Mouse (Mus musculus) bone marrow macrophage, adult 2 months (primary cell): Measurements from ENCODE around the gene Dnajc3. TPM values are rescaled to one million over a fixed set of nuclear protein-coding genes. Genes with fewer than 3 reads are reported as not detected.

Source experiments
- H3K27ac ChIP-seq: 2 replicates; pipeline ENCODE4 v1.5.1; 2012; ENCODE audit warnings: low read depth, low read length; ENCODE audit not compliant: insufficient read depth
- H3K4me1 ChIP-seq: 2 replicates; pipeline ENCODE4 v1.6.1; 2012; ENCODE audit warnings: low read length; ENCODE audit not compliant: control insufficient read depth, insufficient read depth
- H3K4me3 ChIP-seq: 2 replicates; pipeline ENCODE4 v1.5.1; 2012; ENCODE audit warnings: mild to moderate bottlenecking, low read length, moderate library complexity; ENCODE audit not compliant: insufficient read depth
- CTCF ChIP-seq: IDR thresholded peaks from 2 replicates; pipeline ENCODE4 v1.5.1; 2012; ENCODE audit warnings: low read depth, mild to moderate bottlenecking, low read length, moderate library complexity
- POLR2A ChIP-seq: IDR thresholded peaks from 2 replicates; pipeline ENCODE4 v1.6.1; 2012; ENCODE audit warnings: mild to moderate bottlenecking, low read depth, low read length, borderline replicate concordance
- polyA plus RNA-seq: library from polyadenylated mRNA; stranded (reverse); fragments of >200 nt; gene quantifications from 2 replicates; pipeline ENCODE4 v1.2.4, GENCODE M21; 2012; ENCODE audit not compliant: missing spikeins, insufficient read depth, insufficient read length

Dnajc3 gene
- polyA plus RNA-seq, 1 experiment, result 40.5 TPM

DNA sequence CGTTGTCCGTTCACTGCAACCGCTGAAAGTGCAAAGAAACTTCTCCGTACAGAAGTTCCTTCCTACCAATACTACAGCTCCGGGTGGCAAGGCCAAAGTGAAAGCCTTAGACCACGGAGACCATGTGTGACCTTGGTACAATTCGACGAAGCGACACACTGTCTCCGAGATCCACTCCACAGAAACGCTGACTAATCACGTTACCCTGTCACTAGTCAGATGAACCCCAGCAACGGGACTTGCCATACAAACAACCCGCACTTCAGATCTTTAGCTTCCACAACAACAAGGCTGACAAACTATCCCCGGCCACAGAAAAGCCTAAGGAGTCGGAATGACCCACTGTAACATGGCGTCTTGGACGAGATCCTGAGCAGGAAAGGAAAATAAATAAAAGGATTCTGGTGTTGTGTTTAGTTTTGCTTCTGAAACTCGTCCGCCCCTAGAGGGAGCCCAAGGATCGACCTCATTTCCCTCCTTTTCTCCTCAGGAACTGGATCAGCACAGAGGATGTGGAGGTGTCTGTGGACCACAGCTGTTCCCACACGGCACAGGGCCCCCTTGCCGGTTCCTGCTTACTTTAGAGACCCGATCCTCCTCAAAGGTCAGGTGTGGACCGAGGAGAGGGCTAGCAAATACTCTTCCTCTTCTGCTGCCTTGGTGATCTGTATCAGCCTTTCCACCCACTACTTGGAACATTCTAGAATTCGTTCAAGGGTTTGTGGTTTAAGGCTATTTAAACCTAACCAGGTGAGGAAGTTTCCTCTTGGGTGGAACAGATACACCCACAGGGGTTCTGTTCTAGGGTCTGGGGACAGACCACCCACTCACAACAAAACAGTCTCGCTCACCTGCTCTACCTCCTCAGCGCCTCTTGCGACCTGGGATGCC is 27.2 kb upstream of the Dnajc3 start:
- Histone ChIP-seq H3K4me1 (no peaks in the 10 kb centered on the region), H3K4me3 (peak overlapping the region; percentile 55), H3K27ac (no peak overlapping the region)
- TF ChIP-seq POLR2A (no peak), CTCF (peak; percentile 47)

DNA sequence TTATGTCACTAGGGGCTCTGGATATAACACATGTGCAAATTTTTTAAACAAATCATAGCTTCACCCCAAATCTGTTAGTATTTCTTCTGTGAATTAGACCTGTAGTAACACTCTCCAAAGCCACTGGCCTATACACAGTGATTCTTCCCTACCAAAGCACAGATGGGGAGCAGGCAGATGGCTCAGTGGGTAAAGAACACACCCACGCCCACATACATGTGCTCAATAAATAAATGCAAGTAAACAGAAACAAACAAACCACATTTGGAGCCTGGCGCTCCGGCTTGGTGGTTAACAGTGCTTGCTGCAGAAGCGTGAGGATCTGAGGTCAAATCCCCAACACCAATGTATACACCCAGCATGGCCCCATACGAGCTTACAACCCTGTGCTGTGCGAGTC is 26.3 kb upstream of the Dnajc3 start:
- H3K27ac ChIP-seq, result no peak overlapping the region
- TF ChIP-seq CTCF (no peak), POLR2A (no peak)
- no peak overlapping the region for H3K4me3 ChIP-seq
- H3K4me1 ChIP-seq, result no peaks in the 10 kb centered on the region

DNA sequence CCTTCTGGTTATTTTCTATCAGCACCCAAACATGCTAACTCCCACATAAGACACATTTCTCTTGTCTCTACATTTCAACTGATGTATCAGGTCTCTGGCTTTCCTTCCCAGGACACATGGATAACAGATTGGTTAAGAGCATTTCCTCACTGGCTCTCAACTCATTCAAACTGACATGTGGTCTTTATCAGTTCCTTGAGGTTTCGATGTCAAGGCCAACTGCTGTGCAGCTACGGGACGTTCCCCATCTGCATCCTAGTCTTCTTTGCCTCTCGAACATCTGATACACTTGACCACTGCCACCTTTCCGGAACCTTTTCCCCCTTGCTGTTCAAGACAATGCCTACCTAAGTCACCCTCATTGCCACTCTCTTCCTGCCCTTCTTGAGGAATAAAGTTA is 24.1 kb upstream of the Dnajc3 start:
- no peak for TF ChIP-seq CTCF
- TF ChIP-seq POLR2A, result no peak
- no peaks in the 10 kb centered on the region for H3K4me1 ChIP-seq
- H3K4me3 ChIP-seq, result no peak overlapping the region
- H3K27ac ChIP-seq, result no peak overlapping the region

DNA sequence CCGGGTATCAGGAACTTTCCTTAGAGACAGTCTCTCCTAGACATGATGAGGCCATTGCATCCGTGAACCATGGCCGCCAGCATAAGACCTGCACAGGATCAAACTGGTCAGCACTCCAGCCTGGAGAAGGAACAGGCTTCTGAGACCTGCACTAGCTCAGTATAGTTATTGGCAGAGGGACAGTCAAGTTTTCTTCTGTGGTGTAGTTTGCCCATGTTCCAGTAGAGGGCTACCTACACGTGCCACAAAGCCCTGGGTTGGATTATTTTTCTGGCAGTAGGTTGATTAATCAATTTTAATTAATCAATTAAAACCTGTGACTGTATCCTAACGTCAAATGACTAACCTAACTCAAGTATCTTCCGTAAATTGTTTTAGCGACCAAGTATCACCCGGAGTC is 18.8 kb upstream of the Dnajc3 start:
- Histone ChIP-seq H3K27ac (no peak overlapping the region), H3K4me1 (no peaks in the 10 kb centered on the region), H3K4me3 (no peak overlapping the region)
- TF ChIP-seq POLR2A, result no peak
- TF ChIP-seq CTCF, result 0 out of 2 replicates have a peak, but pooled peaks have one; percentile 1

DNA sequence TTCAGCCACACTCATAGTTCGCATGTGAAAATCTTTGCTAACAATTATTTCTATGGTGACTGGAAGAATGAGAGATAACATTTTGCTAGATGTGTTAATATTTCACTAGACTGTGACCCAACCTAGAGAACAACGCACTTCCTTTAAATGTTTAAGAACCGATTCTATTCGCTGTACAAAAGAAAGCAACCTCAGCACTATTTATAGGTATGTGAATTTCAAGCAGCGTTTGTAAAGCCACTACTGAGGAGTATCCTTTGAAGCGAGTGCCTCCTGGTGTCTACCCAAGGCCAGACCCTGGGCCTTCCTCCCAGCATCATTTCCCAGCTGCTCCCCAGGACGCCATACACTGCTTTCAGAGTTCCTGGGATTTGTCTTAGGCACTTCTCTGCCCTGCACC is 17.1 kb upstream of the Dnajc3 start:
- TF ChIP-seq POLR2A, result no peak
- TF ChIP-seq CTCF, result no peak
- Histone ChIP-seq H3K4me1 (peaks cover 2% of the 10 kb centered on the region; the same call in 1 of the 2 replicates), H3K27ac (no peak overlapping the region), H3K4me3 (no peak overlapping the region)

DNA sequence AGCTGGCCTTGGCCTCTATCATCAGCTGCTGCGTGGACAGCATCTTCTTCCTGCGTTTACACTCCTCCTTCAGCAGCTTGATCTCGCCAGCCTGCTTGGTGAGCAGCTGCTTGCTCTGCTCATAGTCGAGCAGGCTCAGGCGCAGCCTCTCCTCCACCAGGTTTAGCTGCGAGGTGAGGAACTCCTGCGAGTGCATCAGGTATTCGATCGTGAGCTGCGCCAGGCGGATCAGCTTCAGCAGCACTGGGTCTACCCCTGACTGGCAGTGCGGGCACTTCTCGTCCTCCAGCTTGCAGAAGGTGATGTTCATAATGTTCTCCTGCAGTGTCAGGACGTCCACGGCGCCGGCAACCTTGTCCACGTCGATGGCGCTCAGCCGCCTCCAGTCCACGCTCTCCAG is 15.5 kb upstream of the Dnajc3 start:
- TF ChIP-seq CTCF, result no peak
- no peak for TF ChIP-seq POLR2A
- Histone ChIP-seq H3K4me3 (no peak overlapping the region), H3K4me1 (peaks cover 4% of the 10 kb centered on the region; the same call in 1 of the 2 replicates), H3K27ac (no peak overlapping the region)

DNA sequence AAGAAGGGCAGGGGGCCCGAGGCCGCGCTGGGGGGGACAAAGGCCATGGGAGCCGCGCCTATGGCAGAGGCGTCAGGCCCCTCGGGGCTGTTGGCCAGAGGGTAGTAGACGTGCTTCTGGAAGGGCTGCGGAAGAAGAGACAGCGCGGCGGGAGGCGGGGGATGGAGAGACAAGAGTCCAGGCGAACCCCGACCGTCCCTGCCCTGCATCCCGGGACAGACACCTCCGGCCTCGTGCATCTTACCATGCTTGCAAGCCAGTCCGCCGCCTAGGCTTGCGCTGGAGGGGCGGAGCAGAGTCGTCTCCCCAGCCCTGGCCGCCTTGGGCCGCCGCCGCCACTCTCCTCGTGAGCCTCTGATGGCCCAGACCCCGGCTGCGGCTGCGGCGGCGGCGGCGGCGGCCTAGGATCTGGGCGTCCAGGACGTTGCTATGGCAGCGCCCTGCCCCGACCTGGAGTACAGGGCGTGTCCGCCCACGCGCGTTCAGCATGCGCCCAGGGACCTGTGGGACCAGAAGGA is 15.1 kb upstream of the Dnajc3 start:
- Histone ChIP-seq H3K4me1 (peaks cover 4% of the 10 kb centered on the region; the same call in 1 of the 2 replicates), H3K4me3 (no peak overlapping the region), H3K27ac (no peak overlapping the region)
- TF ChIP-seq CTCF (no peak), POLR2A (no peak)

DNA sequence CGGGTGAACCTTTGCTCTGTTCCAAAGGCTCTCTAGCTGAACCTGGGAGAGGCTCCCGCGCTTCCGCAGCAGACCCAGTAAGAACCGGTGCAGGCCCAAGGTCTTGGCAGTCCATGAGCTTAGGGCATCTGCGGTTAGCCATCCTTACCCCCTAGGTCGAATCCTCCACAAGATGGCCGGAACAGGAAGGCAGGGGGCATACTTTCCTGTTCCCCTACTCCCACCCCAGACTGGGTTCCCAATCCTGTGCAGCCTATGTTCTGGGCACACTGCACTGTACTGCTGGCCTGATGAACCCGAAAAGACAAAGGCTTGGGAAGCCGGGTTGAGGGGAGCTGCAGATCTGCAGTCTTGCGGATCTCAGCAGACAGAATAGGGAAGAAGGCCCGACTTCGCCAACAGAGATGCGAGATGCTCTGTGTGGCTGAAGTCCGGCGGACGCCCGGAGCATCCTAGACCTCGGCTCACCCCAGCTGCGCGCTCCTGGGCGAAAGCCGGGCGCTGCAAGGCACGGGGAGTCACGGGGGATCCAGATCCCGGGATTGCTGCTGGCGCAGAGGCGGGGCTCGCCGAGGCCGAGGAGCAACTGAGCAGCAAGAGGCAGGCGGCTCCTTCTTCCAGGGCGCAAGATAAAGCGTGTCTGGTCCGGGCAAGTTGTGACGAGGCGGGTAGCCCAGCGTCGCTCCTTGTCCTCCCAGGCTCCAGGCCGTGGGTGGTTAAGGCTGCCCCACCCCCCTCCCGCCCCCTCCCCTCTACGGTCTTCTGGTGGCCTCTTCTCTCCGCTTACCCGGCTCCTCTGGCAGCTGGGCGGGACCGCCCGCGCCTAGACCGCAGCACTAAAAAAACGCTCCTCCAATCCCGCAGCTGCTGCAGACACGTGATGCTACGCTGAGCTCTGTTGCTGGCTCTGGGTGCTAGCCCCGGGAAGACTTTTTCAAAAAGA is 12.8 kb upstream of the Dnajc3 start, which contains the start of gene Dzip1:
Gene Dzip1, minus strand, starts transcription at position 788 of the 943 bp plus-strand sequence.
- no peak for TF ChIP-seq CTCF
- TF ChIP-seq POLR2A, result no peak
- peaks cover 4% of the 10 kb centered on the region; the same call in 1 of the 2 replicates for H3K4me1 ChIP-seq
- H3K27ac ChIP-seq, result no peak within 1 kb of the TSS
- peak within 1 kb of the TSS; percentile 56 for H3K4me3 ChIP-seq

DNA sequence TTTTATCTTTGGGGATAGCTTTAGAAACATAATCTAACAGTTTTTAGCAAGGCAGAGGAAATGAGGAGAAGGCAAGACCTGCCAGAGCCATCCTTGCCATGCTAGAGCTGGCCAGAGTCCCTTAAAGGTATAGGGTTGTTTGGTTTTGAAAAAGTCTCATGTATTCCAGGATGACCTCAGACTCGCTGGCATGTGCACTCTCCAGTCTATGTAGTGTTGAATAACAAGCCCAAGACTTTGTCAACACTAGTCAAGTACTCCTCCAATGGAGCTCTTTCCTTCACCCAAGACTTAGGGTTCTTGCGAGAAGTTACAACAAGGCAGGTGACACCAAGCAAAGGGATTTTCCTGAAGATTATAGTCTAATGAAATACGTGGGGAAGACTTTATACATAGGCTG is 9.2 kb upstream of the Dnajc3 start:
- no peak overlapping the region for H3K4me3 ChIP-seq
- H3K4me1 ChIP-seq, result peaks cover 4% of the 10 kb centered on the region; the same call in 1 of the 2 replicates
- no peak overlapping the region for H3K27ac ChIP-seq
- no peak for TF ChIP-seq POLR2A
- no peak for TF ChIP-seq CTCF

DNA sequence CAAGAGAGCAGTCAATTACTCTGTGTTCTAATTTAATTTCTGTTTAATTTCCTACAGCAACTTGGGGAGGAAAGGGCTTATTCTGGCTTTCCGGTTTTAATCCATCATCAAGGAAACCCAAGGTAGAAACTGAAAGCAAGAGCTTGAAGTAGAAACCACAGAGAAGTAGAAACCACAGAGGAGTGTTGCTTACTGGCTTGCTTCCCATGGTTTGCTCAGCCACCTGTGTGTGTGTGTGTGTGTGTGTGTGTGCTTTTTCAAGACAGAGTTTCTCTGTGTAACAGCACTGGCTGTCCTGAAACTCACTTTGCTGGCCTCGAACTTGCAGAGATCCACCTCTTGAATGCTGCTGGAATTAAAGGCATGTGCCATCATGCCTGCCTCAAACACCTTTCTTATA is 8.0 kb upstream of the Dnajc3 start:
- H3K27ac ChIP-seq, result no peak overlapping the region
- TF ChIP-seq CTCF (no peak), POLR2A (no peak)
- H3K4me3 ChIP-seq, result no peak overlapping the region
- H3K4me1 ChIP-seq, result peaks cover 4% of the 10 kb centered on the region; the same call in 1 of the 2 replicates
